Mouse (Mus musculus): ENCODE measurements around the gene Orm3. TPM values are rescaled to one million over a fixed set of nuclear protein-coding genes. Genes with fewer than 3 reads are reported as not detected.

Gene Orm3
- polyA plus RNA-seq, 2 experiments = not detected

DNA sequence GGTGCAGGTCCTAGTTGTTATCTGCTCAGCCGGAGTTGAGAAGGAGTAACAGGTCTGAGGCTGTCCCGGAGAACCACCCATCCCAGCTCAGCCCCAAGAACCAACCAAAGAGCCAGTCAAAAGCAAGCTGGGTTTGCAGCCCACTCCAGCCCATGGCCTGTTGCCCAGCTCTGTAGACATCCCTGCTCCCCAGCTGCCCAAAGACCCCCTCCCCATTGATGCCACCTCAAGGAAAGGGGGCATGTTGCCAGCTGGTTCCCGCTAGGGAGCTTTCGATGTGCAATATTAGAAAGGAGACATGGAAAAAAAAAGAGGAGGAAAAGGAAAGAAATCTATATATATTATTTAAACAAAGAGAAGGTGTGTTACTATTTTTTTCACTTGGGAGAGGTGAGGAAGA lies 22.6 kb upstream of the Orm3 start:
- Histone ChIP-seq H3K4me3 (ENCODE audit: insufficient read depth in 1 of 2, low read depth in 2 of 2, low read length in 2 of 2) (no peak overlapping the region), H3K4me2 (ENCODE audit: low read depth) (no peak overlapping the region), H3K4me1 (replicated peaks; ENCODE audit: control insufficient read depth in 2 of 2, insufficient read depth in 2 of 2, low read length in 1 of 2) (no peaks in the 10 kb centered on the region), H3K36me3 (replicated peaks; ENCODE audit: control insufficient read depth, insufficient read depth, low read depth) (no peaks in the 10 kb centered on the region), H3K27me3 (ENCODE audit: control insufficient read depth, insufficient read depth, low read length) (no peaks in the 10 kb centered on the region; the same call in 1 of the 2 replicates), H3K27ac (no peak overlapping the region), H3K9ac (replicated peaks) (no peak overlapping the region), H3K9me3 (ENCODE audit: control insufficient read depth, low read length) (no peaks in the 10 kb centered on the region)
- no peak for ATAC-seq (ENCODE audit: insufficient read depth)
- no peak for DNase-seq (ENCODE audit: low read depth in 3 of 3, low spot score in 3 of 3)
- WGBS (ENCODE audit: insufficient replicate concordance) = 78% methylated on average over 4 of the region's 4 CpGs
- TF ChIP-seq EP300 (IDR thresholded peaks at IDR 0.05; ENCODE audit: low read depth) (no peak), CTCF (IDR thresholded peaks at IDR 0.05; ENCODE audit: low read depth) (no peak)

DNA sequence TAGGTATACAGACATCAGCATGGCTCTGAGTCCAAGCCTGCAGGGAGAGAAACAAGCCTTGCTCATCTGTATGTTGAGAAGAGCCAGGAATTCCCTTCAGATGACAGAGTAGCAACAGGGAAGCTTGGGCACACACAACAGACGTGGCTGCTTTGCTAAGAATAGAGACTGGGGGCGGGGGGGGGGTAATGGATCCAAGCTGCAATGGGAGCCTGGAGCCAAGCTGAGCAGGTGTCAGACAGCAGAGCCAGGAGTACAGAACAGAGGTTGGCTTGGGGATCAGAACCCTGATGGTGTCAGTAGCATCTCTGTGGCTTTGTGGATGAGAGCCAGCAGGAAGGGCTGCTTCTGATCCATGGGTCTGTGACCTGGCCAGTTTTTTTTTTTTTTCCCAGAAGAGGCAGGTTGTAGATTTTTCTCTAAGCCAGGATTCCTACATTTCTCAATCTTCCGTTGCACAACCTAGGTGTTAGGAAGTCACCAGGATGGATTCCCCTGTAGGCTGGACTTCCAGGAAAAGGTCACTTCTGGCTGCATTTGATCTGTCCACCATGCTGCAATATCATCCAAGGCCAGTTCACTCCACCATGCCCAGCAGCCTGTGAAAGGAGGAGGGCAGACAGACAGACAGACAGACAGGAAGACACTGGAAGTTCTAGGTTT lies 17.4 kb upstream of the Orm3 start:
- H3K9ac ChIP-seq (replicated peaks) = no peak overlapping the region
- no peak for ATAC-seq (ENCODE audit: insufficient read depth)
- H3K4me2 ChIP-seq (ENCODE audit: low read depth) = no peak overlapping the region
- no peaks in the 10 kb centered on the region; the same call in 1 of the 2 replicates for H3K27me3 ChIP-seq (ENCODE audit: control insufficient read depth, insufficient read depth, low read length)
- DNase-seq (ENCODE audit: low read depth in 3 of 3, low spot score in 3 of 3) = no peak
- no peaks in the 10 kb centered on the region for H3K9me3 ChIP-seq (ENCODE audit: control insufficient read depth, low read length)
- no peaks in the 10 kb centered on the region for H3K36me3 ChIP-seq (replicated peaks; ENCODE audit: control insufficient read depth, insufficient read depth, low read depth)
- 38% methylated on average over 3 of the region's 3 CpGs for WGBS (ENCODE audit: insufficient replicate concordance)
- no peak overlapping the region for H3K4me3 ChIP-seq (ENCODE audit: insufficient read depth in 1 of 2, low read depth in 2 of 2, low read length in 2 of 2)
- TF ChIP-seq EP300 (IDR thresholded peaks at IDR 0.05; ENCODE audit: low read depth) (no peak), CTCF (IDR thresholded peaks at IDR 0.05; ENCODE audit: low read depth) (no peak)
- H3K27ac ChIP-seq = no peak overlapping the region
- H3K4me1 ChIP-seq (replicated peaks; ENCODE audit: control insufficient read depth in 2 of 2, insufficient read depth in 2 of 2, low read length in 1 of 2) = no peaks in the 10 kb centered on the region

DNA sequence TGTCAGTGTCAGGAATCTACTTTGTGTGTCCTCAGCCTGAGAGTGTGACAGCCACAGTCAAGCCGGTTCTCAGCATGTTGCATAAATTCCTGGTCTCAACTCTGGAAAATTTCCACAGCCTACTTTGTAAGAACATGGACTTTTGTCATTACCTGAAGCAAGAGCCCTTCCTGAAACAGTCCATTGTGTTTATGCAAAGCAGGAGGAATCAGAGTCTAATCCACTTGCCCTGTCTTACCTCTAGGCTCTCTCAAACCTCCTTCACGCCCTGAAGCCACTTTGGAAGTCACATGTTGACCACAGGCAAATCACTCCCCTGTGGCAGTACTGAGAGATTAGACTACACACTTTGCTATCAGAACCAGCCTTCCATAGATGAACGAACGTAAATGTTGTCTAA lies 13.5 kb upstream of the Orm3 start:
- no peak overlapping the region for H3K27ac ChIP-seq
- no peak overlapping the region for H3K4me3 ChIP-seq (ENCODE audit: insufficient read depth in 1 of 2, low read depth in 2 of 2, low read length in 2 of 2)
- no peaks in the 10 kb centered on the region for H3K9me3 ChIP-seq (ENCODE audit: control insufficient read depth, low read length)
- DNase-seq (ENCODE audit: low read depth in 3 of 3, low spot score in 3 of 3) (no peak), ATAC-seq (ENCODE audit: insufficient read depth) (no peak)
- H3K36me3 ChIP-seq (replicated peaks; ENCODE audit: control insufficient read depth, insufficient read depth, low read depth) = no peaks in the 10 kb centered on the region
- H3K4me2 ChIP-seq (ENCODE audit: low read depth) = no peak overlapping the region
- no peak overlapping the region for H3K9ac ChIP-seq (replicated peaks)
- no peak for TF ChIP-seq EP300 (IDR thresholded peaks at IDR 0.05; ENCODE audit: low read depth)
- TF ChIP-seq CTCF (IDR thresholded peaks at IDR 0.05; ENCODE audit: low read depth) = no peak
- 53% methylated on average over 4 of the region's 4 CpGs for WGBS (ENCODE audit: insufficient replicate concordance)
- no peaks in the 10 kb centered on the region for H3K27me3 ChIP-seq (ENCODE audit: control insufficient read depth, insufficient read depth, low read length)
- H3K4me1 ChIP-seq (replicated peaks; ENCODE audit: control insufficient read depth in 2 of 2, insufficient read depth in 2 of 2, low read length in 1 of 2) = no peaks in the 10 kb centered on the region

DNA sequence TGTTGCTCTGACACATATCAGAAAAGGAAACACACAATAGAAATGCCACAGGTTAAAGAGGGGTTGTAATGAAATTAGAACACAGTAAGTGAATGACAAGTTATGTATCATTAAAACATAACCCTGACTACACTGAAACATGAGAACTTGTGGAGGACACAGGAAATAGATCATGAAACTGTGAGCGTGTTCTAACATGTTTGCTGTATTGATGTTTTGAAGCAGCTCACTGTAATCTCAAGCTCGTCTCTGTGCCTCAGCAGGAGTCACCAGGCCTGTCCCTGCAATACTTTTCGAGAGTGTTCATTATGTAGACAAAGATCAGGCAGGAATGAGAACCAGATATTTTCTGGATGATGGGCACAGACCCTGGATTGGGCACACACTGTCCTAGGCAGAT lies 12.4 kb upstream of the Orm3 start:
- H3K36me3 ChIP-seq (replicated peaks; ENCODE audit: control insufficient read depth, insufficient read depth, low read depth) = no peaks in the 10 kb centered on the region
- TF ChIP-seq CTCF (IDR thresholded peaks at IDR 0.05; ENCODE audit: low read depth) (no peak), EP300 (IDR thresholded peaks at IDR 0.05; ENCODE audit: low read depth) (no peak)
- no peak overlapping the region for H3K4me3 ChIP-seq (ENCODE audit: insufficient read depth in 1 of 2, low read depth in 2 of 2, low read length in 2 of 2)
- H3K4me1 ChIP-seq (replicated peaks; ENCODE audit: control insufficient read depth in 2 of 2, insufficient read depth in 2 of 2, low read length in 1 of 2) = no peaks in the 10 kb centered on the region
- 38% methylated on average over 3 of the region's 3 CpGs for WGBS (ENCODE audit: insufficient replicate concordance)
- ATAC-seq (ENCODE audit: insufficient read depth) (no peak), DNase-seq (ENCODE audit: low read depth in 3 of 3, low spot score in 3 of 3) (no peak)
- H3K27ac ChIP-seq = no peak overlapping the region
- H3K9me3 ChIP-seq (ENCODE audit: control insufficient read depth, low read length) = no peaks in the 10 kb centered on the region
- no peak overlapping the region for H3K4me2 ChIP-seq (ENCODE audit: low read depth)
- H3K27me3 ChIP-seq (ENCODE audit: control insufficient read depth, insufficient read depth, low read length) = no peaks in the 10 kb centered on the region
- no peak overlapping the region for H3K9ac ChIP-seq (replicated peaks)

DNA sequence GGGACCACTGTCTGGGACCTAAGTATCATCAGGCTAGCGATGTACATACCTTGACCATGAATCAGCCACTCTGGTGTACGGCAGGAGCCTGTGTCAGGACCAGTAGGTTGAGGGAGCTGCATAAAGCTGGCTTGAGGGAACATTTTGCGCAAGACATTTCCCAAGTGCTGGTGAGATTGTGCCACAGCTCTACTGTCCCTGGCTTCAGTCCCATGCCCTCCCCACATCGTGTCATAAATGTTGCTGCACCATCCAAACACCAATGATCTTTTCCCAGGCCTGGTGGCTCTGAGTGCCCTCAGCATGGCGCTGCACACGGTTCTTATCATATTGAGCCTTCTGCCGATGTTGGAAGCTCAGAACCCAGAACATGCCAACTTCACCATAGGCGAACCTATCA lies 11.7 kb upstream of the Orm3 start, which contains the start of gene Orm1:
Orm1 (plus strand) TSS at position 266 of the 400 bp plus-strand sequence.
- DNase-seq (ENCODE audit: low read depth in 3 of 3, low spot score in 3 of 3) (no peak), ATAC-seq (ENCODE audit: insufficient read depth) (no peak)
- Histone ChIP-seq H3K9me3 (ENCODE audit: control insufficient read depth, low read length) (no peaks in the 10 kb centered on the region), H3K27me3 (ENCODE audit: control insufficient read depth, insufficient read depth, low read length) (no peaks in the 10 kb centered on the region), H3K4me1 (replicated peaks; ENCODE audit: control insufficient read depth in 2 of 2, insufficient read depth in 2 of 2, low read length in 1 of 2) (no peaks in the 10 kb centered on the region), H3K9ac (replicated peaks) (no peak within 1 kb of the TSS), H3K36me3 (replicated peaks; ENCODE audit: control insufficient read depth, insufficient read depth, low read depth) (no peaks in the 10 kb centered on the region), H3K27ac (no peak within 1 kb of the TSS), H3K4me3 (ENCODE audit: insufficient read depth in 1 of 2, low read depth in 2 of 2, low read length in 2 of 2) (no peak within 1 kb of the TSS), H3K4me2 (ENCODE audit: low read depth) (no peak within 1 kb of the TSS)
- WGBS (ENCODE audit: insufficient replicate concordance) = 61% methylated on average over 8 of the region's 8 CpGs
- no peak for TF ChIP-seq EP300 (IDR thresholded peaks at IDR 0.05; ENCODE audit: low read depth)
- no peak for TF ChIP-seq CTCF (IDR thresholded peaks at IDR 0.05; ENCODE audit: low read depth)
